Mouse (Mus musculus) cerebellum, adult 11 months (tissue): ENCODE results near the gene Psmd2.

Experiments used
- DNase-seq: peaks from one replicate; pipeline ENCODE4 v3.0.0; 2022

The Psmd2 gene

DNA sequence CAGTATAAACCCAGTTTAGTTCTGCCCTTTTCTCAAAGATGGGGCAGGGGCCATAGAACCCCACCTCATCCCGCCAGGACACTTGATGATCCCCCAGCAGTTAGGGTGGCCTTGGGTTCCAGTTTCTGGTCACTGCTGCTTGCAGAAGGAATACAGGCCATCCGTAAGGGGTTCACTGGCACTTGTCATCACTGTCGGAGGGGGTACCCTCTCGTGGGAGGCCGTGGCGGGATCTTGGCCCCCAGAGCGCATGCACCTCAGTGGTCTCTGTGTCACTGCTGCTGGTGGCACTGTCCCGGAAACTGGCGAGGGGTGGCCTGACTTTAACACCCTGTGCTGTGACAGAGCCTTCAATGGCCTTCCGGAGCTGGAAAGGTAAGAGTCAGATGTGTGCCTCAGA lies 51.6 kb downstream of the Psmd2 start:
- DNase-seq: no peak

DNA sequence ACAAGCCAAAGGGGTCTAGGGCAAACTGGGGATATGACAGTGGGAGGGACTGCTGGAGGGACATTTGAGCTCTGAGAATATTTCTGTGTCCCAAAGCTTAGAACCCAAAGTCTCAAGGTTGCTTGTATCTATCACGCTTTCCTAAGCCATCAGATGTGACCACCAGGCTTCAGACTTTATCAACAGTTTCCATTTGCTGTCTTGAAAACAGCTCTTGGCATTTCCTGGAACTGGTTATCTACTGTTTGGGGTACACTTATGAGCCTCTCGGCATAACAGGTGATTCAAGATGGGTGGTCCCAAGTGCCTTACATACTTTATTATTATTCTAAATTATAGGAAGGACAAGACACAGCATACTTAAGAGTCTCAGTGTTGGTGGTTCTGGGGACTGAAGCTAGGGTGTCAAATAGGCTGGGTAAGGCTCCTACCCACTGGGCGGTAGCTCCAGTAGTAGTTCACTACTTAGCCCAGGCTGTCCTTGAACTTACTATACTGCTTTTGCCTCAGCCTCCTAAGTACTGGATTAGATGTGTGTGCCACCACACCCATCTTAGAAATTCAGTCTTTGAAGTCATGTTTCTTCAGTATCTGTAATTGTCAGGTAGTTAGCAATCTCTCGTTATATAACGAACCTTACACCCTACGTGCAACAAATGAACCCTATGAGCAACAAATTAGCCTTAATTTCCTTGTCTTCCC lies 52.4 kb downstream of the Psmd2 start:
- DNase-seq: no peak

DNA sequence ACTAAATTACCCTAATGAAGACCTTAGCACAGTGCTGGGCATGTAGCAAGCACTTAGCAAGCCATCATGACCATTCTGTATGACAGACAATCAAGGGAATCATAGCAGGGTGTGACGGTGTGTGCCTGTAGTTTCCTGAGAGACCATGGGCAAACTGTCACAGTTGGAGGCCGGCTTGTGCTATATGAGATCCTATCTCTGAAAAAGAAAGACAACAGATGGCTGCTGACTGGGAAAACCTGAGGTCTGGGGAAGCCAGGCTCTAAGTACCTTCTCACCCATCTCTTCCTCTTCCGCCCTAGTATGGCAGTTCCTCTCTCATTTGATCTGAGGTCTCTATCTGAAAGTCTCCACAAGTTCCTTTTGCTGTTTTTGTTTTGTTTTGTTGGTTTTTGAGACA lies 54.3 kb downstream of the Psmd2 start:
- DNase-seq: no peak

DNA sequence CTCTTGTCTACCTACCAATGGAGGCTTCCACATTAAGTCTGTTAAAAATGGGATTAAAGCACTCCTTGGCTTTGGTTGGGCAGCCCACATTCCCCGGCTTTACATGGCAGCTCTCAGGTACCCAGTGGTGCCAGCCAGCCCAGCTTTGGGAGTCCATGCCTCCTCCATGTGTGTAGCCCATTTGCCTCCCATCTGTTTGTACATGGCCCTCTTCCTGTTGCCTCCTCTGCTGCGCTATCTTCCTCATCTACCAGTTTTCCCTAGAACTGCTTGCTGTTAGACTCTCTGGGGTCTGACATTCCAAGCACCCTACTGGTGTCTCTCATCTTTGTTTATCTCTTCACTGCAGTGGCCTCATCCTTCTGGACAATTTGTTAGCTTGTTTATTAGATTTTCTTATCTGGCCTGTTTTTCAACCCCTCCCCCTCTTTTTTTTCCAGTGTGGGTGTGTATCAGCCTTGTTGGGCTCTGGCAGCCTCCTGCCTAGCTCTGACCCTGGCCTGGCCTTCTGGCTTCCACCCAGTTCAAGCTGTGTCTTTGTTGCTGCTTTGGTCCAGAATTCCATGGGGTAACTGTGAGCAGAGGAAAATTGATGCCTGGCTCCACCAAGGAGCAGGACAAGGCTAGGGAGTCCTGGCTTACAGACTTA lies 55.1 kb downstream of the Psmd2 start:
- DNase-seq: no peak

DNA sequence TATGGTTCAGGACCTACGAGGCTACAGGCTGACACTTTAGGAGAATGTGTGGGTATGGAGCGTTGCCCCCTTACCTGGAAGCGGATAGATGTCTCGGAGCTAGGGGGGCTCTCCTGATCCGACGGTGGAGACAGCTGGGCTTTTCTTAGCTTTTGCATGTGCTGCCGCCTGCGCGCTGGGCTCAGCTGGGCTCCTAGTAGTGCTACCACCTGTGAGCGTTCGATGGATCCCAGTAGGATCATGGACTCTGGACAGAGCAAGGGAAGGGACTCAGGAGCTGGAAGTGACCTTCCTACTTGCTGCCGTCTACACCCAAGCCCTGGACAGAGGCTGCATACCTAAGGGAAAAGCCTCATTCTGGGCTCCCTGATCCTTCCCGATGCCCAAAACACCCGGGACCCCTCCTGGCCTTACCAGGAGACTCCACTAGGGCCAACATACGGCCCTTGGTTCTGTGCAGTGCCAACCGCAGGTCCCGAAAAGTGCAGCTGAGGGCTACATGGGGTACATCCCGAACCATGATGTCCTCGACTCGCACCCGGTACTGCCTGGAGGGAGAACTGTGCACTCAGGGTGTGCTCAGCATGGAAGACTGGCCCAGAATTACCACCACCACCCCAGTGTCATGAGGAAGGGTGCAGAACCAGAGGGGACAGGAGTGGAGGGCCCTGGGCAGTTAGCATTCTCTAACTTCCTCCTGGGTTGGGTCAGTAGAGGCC lies 56.9 kb downstream of the Psmd2 start:
- no peak for DNase-seq

DNA sequence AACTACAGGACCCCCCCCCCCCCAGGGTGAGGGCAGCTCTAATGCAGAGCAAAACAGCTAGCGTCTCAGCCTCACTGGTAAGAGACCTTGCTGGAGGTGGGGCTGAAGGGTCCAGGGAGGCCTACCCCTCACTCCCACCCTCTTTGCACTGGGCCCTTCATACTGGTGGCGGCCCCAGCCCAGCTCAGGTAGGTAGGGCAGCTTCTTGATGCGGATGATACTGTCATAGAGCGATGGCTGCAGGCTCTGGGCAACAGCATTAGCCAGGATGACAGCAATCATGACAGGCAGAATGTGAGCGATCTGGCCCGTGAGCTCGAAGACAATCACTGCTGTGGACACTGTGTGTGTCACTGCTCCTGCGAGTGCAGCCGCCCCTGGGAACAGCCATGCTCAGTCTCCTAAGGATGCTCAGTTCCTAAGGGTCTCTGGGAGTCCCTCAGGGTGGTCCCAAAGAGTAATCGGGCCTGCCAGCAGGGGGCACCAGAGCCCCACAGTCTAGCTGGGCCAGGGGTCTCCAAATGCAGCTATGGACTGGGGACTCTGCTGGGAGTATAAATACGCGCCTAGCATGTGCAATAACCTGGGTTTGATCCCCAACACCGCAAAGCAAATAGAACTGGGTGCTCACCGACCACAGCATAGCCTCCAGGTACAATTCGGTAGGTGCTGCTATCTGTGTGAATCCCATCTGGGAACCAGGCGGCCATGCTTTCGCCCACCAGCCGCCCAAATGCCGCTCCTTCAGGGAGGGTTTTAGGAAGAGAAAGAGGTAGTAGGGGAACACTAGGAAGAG lies 57.7 kb downstream of the Psmd2 start:
- DNase-seq: no peak

DNA sequence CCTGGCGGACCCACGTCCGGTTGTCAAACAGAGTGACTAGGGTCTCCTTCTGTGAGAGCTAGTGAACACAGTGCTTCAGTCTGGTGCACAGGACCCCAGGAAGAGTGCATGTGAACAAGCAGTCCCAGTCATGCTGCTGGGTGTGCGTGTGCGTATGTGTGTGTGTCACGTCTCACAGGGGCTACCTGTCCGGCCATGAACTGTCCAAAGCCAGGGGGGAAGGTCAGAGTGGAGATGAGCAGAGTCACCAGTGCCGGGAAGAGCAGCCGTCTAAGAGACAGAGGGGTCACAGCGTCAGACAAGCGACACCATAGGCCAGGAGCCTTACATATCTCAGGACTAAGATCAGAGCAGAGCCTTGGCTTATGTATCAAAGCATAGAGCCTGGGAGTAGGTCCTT lies 58.9 kb downstream of the Psmd2 start:
- DNase-seq: no peak

DNA sequence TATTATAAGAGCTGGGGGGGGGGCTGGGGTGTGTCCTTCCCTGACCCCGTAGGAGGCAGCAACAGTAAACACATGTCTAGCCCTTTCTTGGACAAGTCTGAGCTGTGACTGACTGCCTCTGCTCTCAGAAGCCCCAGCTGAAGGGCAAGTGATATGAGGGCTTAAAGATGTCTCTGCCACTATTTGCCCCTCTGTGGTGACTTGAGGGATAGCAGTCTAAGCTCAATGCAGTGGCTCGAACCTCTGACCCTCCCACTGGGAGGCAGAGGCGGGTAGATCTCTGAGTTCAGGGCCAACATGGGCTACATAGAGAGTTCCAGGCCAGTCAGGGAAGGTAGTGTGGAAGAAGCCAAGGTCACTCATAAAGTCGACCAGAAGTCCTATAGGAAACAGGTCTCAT lies 59.4 kb downstream of the Psmd2 start:
- no peak for DNase-seq

DNA sequence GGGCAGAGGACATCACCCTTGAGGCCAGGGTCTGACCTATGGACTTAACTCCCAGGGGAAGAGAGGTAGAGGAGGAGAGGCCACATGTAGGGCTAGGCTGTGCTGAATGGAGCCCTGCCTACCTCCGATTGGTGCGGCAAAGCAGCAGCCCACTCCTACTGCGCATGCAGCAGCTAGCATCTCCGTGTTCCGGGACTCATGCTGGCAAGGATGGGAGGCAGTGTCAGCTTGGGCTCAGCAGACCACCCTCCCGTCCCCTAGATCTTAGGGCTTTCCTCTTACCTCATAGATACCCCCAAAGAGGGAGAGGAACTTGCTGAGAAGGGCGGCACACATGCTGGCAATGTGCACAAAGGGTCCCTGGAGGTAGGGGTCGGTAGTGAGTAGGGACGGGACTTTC lies 60.7 kb downstream of the Psmd2 start:
- no peak for DNase-seq

DNA sequence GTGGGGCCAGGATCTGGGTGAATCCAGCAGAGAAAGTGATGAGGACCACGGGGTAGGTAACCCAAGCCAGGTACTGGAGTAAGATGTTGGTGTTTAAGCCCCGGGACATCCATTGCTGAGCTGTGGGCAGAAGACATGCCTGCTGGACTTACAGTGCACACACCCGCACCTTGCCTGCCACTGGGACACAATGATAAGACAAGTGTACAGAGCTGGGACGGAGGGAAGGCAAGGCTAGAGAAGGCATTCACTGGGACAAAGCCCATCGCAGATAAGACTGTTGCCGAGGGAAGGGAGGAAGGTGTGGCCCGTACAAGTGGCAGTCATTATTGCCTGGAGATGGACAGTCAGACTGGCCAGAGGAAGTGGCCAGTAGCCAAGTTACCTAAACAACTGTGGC lies 61.4 kb downstream of the Psmd2 start:
- no peak for DNase-seq
